ENCODE assay signal across 10 mouse cellular contexts in the genomic region with DNA sequence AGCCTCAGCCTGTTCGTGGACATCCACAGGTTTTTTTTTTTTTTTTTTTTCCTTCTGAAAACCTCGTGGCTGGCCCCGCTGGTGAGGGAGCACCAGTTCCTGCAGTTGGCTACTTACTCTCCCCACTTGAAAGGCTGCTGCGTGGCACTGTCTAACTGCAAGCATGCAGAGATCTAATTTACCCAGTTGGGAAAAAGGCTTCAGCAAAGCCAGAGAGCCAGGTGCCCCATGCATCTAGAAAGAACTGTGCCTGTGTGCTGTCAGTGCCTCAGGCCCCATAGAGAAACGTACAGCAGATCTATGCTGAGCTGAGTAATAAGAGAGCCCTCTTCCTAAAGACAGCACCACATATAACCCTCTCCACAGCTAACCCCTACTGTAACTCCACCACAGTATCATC. TPM values are rescaled to one million over a fixed set of nuclear protein-coding genes. Genes with fewer than 3 reads are reported as not detected.
DNase-seq lines count a peak whose midpoint lies in the region; ATAC-seq and TF ChIP-seq lines count a peak whose summit lies in the region.
"Had no signal": no experiment of that assay in that cellular context is flagged by ENCODE, and none has a peak within 500 bp of the region (broad histone marks: within the 10 kb centered on the region; RNA-seq: fewer than 3 reads in every experiment).

No protein-coding gene starts in this region.

- no peak for DNase-seq in heart, postnatal 0 days (ENCODE audit: low spot score)
- no peak for DNase-seq in heart, postnatal 36 days
- DNase-seq in embryonic facial prominence, embryonic 10.5 days (ENCODE audit: low spot score) = peak; percentile 16
- DNase-seq in hindbrain, embryonic 10.5 days (ENCODE audit: low spot score) = no peak
- peak; percentile 11 for DNase-seq in midbrain, embryonic 10.5 days (ENCODE audit: low spot score)
- DNase-seq in cerebellum, adult 11 months = no peak
- no peak for DNase-seq in layer of hippocampus, adult 9-11 months
- DNase-seq in thymus, postnatal 10 days (ENCODE audit: low spot score in 2 of 2) = no peak
- DNase-seq: kidney, adult 9 months; thymus, adult 18-20 months had no signal

- H3K4me2 ChIP-seq in heart, postnatal 0 days (ENCODE audit: low read depth, low read length) = peak overlapping the region; percentile 64; the same call in 1 of the 2 replicates

- H3K4me3 ChIP-seq in heart, postnatal 0 days (ENCODE audit: low read depth, low read length) = no peak overlapping the region
- peak overlapping the region; percentile 54; the same call in 1 of the 2 replicates for H3K4me3 ChIP-seq in embryonic facial prominence, embryonic 10.5 days
- no peak overlapping the region for H3K4me3 ChIP-seq in hindbrain, embryonic 10.5 days
- no peak overlapping the region; the same call in 1 of the 2 replicates for H3K4me3 ChIP-seq in midbrain, embryonic 10.5 days

- peaks cover 20% of the 10 kb centered on the region for H3K4me1 ChIP-seq in heart, postnatal 0 days (ENCODE audit: control insufficient read depth, insufficient read depth)
- H3K4me1 ChIP-seq in embryonic facial prominence, embryonic 10.5 days = peaks cover 54% of the 10 kb centered on the region
- H3K4me1 ChIP-seq in hindbrain, embryonic 10.5 days (replicated peaks) = peaks cover 40% of the 10 kb centered on the region
- H3K4me1 ChIP-seq in midbrain, embryonic 10.5 days = peaks cover 36% of the 10 kb centered on the region

- 31% methylated on average over 5 of the region's 5 CpGs for WGBS in heart, postnatal 0 days
- WGBS in embryonic facial prominence, embryonic 10.5 days = 22% methylated on average over 5 of the region's 5 CpGs
- WGBS in hindbrain, embryonic 10.5 days = 15% methylated on average over 5 of the region's 5 CpGs
- WGBS in midbrain, embryonic 10.5 days = 22% methylated on average over 5 of the region's 5 CpGs

- no peaks in the 10 kb centered on the region for H3K27me3 ChIP-seq in heart, postnatal 0 days (ENCODE audit: control insufficient read depth, insufficient read depth, low read length)
- H3K27me3 ChIP-seq in embryonic facial prominence, embryonic 10.5 days (replicated peaks; ENCODE audit: low read depth, poor library complexity, severe bottlenecking) = peaks cover 17% of the 10 kb centered on the region
- H3K27me3 ChIP-seq in hindbrain, embryonic 10.5 days (ENCODE audit: insufficient read depth, poor library complexity, severe bottlenecking) = peaks cover 18% of the 10 kb centered on the region; the same call in 1 of the 2 replicates
- peaks cover 34% of the 10 kb centered on the region for H3K27me3 ChIP-seq in midbrain, embryonic 10.5 days (ENCODE audit: low read depth, poor library complexity, severe bottlenecking)

- no peak for TF ChIP-seq CTCF in heart, postnatal 0 days (IDR thresholded peaks at IDR 0.05; ENCODE audit: low read depth)

- no peak for TF ChIP-seq EP300 in heart, postnatal 0 days (IDR thresholded peaks at IDR 0.05; ENCODE audit: low read depth)

- ATAC-seq in heart, postnatal 0 days (ENCODE audit: insufficient read depth, low read depth) = no peak

- peaks cover 6% of the 10 kb centered on the region; the same call in 1 of the 2 replicates for H3K9me3 ChIP-seq in heart, postnatal 0 days (replicated peaks; ENCODE audit: control insufficient read depth, low read length)
- no peaks in the 10 kb centered on the region for H3K9me3 ChIP-seq in embryonic facial prominence, embryonic 10.5 days
- H3K9me3 ChIP-seq in hindbrain, embryonic 10.5 days = no peaks in the 10 kb centered on the region
- no peaks in the 10 kb centered on the region for H3K9me3 ChIP-seq in midbrain, embryonic 10.5 days (replicated peaks)

- H3K9ac ChIP-seq in heart, postnatal 0 days (replicated peaks; ENCODE audit: low read depth, low read length) = no peak overlapping the region

- intact Hi-C loops in heart, postnatal 36 days (cut with DNase I) = no loop called here

- no peaks in the 10 kb centered on the region for H3K36me3 ChIP-seq in heart, postnatal 0 days (replicated peaks; ENCODE audit: control insufficient read depth, insufficient read depth, low read length)
- no peaks in the 10 kb centered on the region for H3K36me3 ChIP-seq in embryonic facial prominence, embryonic 10.5 days (replicated peaks)
- no peaks in the 10 kb centered on the region for H3K36me3 ChIP-seq in hindbrain, embryonic 10.5 days
- no peaks in the 10 kb centered on the region for H3K36me3 ChIP-seq in midbrain, embryonic 10.5 days

- peak overlapping the region; percentile 71; the same call in 1 of the 2 replicates for H3K27ac ChIP-seq in heart, postnatal 0 days (ENCODE audit: low read depth)
- H3K27ac ChIP-seq in embryonic facial prominence, embryonic 10.5 days (replicated peaks) = peak overlapping the region; percentile 79
- peak overlapping the region; percentile 89 for H3K27ac ChIP-seq in hindbrain, embryonic 10.5 days
- peak overlapping the region; percentile 88; the same call in 1 of the 2 replicates for H3K27ac ChIP-seq in midbrain, embryonic 10.5 days (replicated peaks)

RNA-seq across cellular contexts. Expression of a gene that starts 0.5 kb away (rescaled TPM):
- total RNA-seq in heart, postnatal 0 days (2014; rRNA removed; ENCODE audit: low replicate concordance) = 9.8 and 20.1 TPM in 2 replicates
- 6.6 and 7.7 TPM in 2 replicates for polyA plus RNA-seq in heart, postnatal 0 days (2015; fragmentation: Nextera tagmentation; extraction: Ambion mirVana)
- 10 to 100 TPM; 16.9 to 17.3 TPM for total RNA-seq in heart, postnatal 36 days (2021)
- 4.2 and 4.5 TPM in 2 replicates for polyA plus RNA-seq in embryonic facial prominence, embryonic 10.5 days (2016; fragmentation: Nextera tagmentation; extraction: Ambion mirVana)
- 6.2 and 19.2 TPM in 2 replicates for polyA plus RNA-seq in hindbrain, embryonic 10.5 days (2016; fragmentation: Nextera tagmentation; extraction: Ambion mirVana)
- 6.4 and 15.8 TPM in 2 replicates for polyA plus RNA-seq in midbrain, embryonic 10.5 days (2016; fragmentation: Nextera tagmentation; extraction: Ambion mirVana)

RNA-seq across cellular contexts. Expression of a gene that starts 1.0 kb away (rescaled TPM):
- total RNA-seq in heart, postnatal 0 days (2014; rRNA removed; ENCODE audit: low replicate concordance) = 9.8 and 42.1 TPM in 2 replicates
- polyA plus RNA-seq in heart, postnatal 0 days (2015; fragmentation: Nextera tagmentation; extraction: Ambion mirVana) = 12.7 and 16.9 TPM in 2 replicates
- total RNA-seq in heart, postnatal 36 days (2021) = 10 to 100 TPM in 1 of 2 experiments, 1 to 10 TPM in 1; 6.5 to 11.9 TPM
- 0.73 and 1.2 TPM in 2 replicates for polyA plus RNA-seq in embryonic facial prominence, embryonic 10.5 days (2016; fragmentation: Nextera tagmentation; extraction: Ambion mirVana)
- 1.2 and 1.5 TPM in 2 replicates for polyA plus RNA-seq in hindbrain, embryonic 10.5 days (2016; fragmentation: Nextera tagmentation; extraction: Ambion mirVana)
- polyA plus RNA-seq in midbrain, embryonic 10.5 days (2016; fragmentation: Nextera tagmentation; extraction: Ambion mirVana) = 0.69 and 1.7 TPM in 2 replicates

Comparison
In these comparisons a context has a peak if more than half of its experiments do, and no peak if none do; other contexts are left out.
1. DNase-seq: peak in embryonic facial prominence, embryonic 10.5 days (single experiment) and midbrain, embryonic 10.5 days (single experiment); none in heart, postnatal 0 days (single experiment), heart, postnatal 36 days (0 of 2), hindbrain, embryonic 10.5 days (single experiment), cerebellum, adult 11 months (single experiment), layer of hippocampus, adult 9-11 months (single experiment) and thymus, postnatal 10 days (0 of 2).
2. Peak in every context shown above with its lines, with median percentiles within 50 percentile points of each other: H3K27ac ChIP-seq.